Mouse (Mus musculus): ENCODE measurements around the gene Exoc8. TPM values are rescaled to one million over a fixed set of nuclear protein-coding genes. Genes with fewer than 3 reads are reported as not detected.

Gene Exoc8
- polyA plus RNA-seq, 1 experiment: 6.5 TPM

- no peak for DNase-seq (ENCODE audit: low read depth in 1 of 2, low spot score in 2 of 2)
- Histone ChIP-seq H3K4me3 (ENCODE audit: extremely low read depth, insufficient read depth, insufficient read length) (no peak overlapping the region), H3K27me3 (ENCODE audit: control insufficient read depth, insufficient read depth, low read length) (no peaks in the 10 kb centered on the region), H3K27ac (ENCODE audit: insufficient read depth, low read length) (no peak overlapping the region), H3K4me1 (ENCODE audit: control insufficient read depth, insufficient read depth, insufficient read length) (peaks cover 24% of the 10 kb centered on the region; the same call in 1 of the 2 replicates), H3K36me3 (ENCODE audit: control insufficient read depth, insufficient read depth, low read length) (no peaks in the 10 kb centered on the region)
- 41% methylated on average over 11 of the region's 11 CpGs for WGBS
- TF ChIP-seq CTCF (IDR thresholded peaks at IDR 0.05; ENCODE audit: extremely low read depth, insufficient read depth, insufficient read length, insufficient replicate concordance) (no peak), POLR2A (IDR thresholded peaks at IDR 0.05; ENCODE audit: low read depth, low read length) (no peak)
Observed at GRCm38 (mm10) chr8:124922490-124923089, 25.1 kb upstream of the Exoc8 start.

- TF ChIP-seq POLR2A (IDR thresholded peaks at IDR 0.05; ENCODE audit: low read depth, low read length) (no peak), CTCF (IDR thresholded peaks at IDR 0.05; ENCODE audit: extremely low read depth, insufficient read depth, insufficient read length, insufficient replicate concordance) (no peak)
- DNase-seq (ENCODE audit: low read depth in 1 of 2, low spot score in 2 of 2): no peak
- Histone ChIP-seq H3K36me3 (ENCODE audit: control insufficient read depth, insufficient read depth, low read length) (no peaks in the 10 kb centered on the region), H3K27ac (ENCODE audit: insufficient read depth, low read length) (no peak overlapping the region), H3K27me3 (ENCODE audit: control insufficient read depth, insufficient read depth, low read length) (no peaks in the 10 kb centered on the region), H3K4me1 (ENCODE audit: control insufficient read depth, insufficient read depth, insufficient read length) (peaks cover 21% of the 10 kb centered on the region; the same call in 1 of the 2 replicates), H3K4me3 (ENCODE audit: extremely low read depth, insufficient read depth, insufficient read length) (no peak overlapping the region)
- WGBS: 29% methylated on average over 18 of the region's 18 CpGs
Observed at GRCm38 (mm10) chr8:124921369-124922279, 24.1 kb upstream of the Exoc8 start.

GRCm38 (mm10) chr8:124917741-124918484 is 20.4 kb upstream of the Exoc8 start:
- 88% methylated on average over 18 of the region's 18 CpGs for WGBS

GRCm38 (mm10) chr8:124914061-124914460 is 16.6 kb upstream of the Exoc8 start:
- Histone ChIP-seq H3K27me3 (ENCODE audit: control insufficient read depth, insufficient read depth, low read length) (no peaks in the 10 kb centered on the region), H3K4me1 (ENCODE audit: control insufficient read depth, insufficient read depth, insufficient read length) (no peaks in the 10 kb centered on the region), H3K36me3 (ENCODE audit: control insufficient read depth, insufficient read depth, low read length) (peaks cover 16% of the 10 kb centered on the region), H3K27ac (ENCODE audit: insufficient read depth, low read length) (no peak overlapping the region), H3K4me3 (ENCODE audit: extremely low read depth, insufficient read depth, insufficient read length) (no peak overlapping the region)
- TF ChIP-seq CTCF (IDR thresholded peaks at IDR 0.05; ENCODE audit: extremely low read depth, insufficient read depth, insufficient read length, insufficient replicate concordance) (no peak), POLR2A (IDR thresholded peaks at IDR 0.05; ENCODE audit: low read depth, low read length) (no peak)
- 96% methylated on average over 5 of the region's 5 CpGs for WGBS
- no peak for DNase-seq (ENCODE audit: low read depth in 1 of 2, low spot score in 2 of 2)

More at GRCm38 (mm10) chr8:124917741-124918484, 20.4 kb upstream of the Exoc8 start:
- no peak for DNase-seq (ENCODE audit: low read depth in 1 of 2, low spot score in 2 of 2)
- no peak for TF ChIP-seq CTCF (IDR thresholded peaks at IDR 0.05; ENCODE audit: extremely low read depth, insufficient read depth, insufficient read length, insufficient replicate concordance)
- TF ChIP-seq POLR2A (IDR thresholded peaks at IDR 0.05; ENCODE audit: low read depth, low read length): no peak
- H3K27me3 ChIP-seq (ENCODE audit: control insufficient read depth, insufficient read depth, low read length): no peaks in the 10 kb centered on the region
- no peak overlapping the region for H3K27ac ChIP-seq (ENCODE audit: insufficient read depth, low read length)
- H3K4me3 ChIP-seq (ENCODE audit: extremely low read depth, insufficient read depth, insufficient read length): no peak overlapping the region
- H3K36me3 ChIP-seq (ENCODE audit: control insufficient read depth, insufficient read depth, low read length): peaks cover 7% of the 10 kb centered on the region
- peaks cover 9% of the 10 kb centered on the region; the same call in 1 of the 2 replicates for H3K4me1 ChIP-seq (ENCODE audit: control insufficient read depth, insufficient read depth, insufficient read length)

- no peaks in the 10 kb centered on the region for H3K27me3 ChIP-seq (ENCODE audit: control insufficient read depth, insufficient read depth, low read length)
- H3K36me3 ChIP-seq (ENCODE audit: control insufficient read depth, insufficient read depth, low read length): peaks cover 21% of the 10 kb centered on the region
- H3K4me1 ChIP-seq (ENCODE audit: control insufficient read depth, insufficient read depth, insufficient read length): no peaks in the 10 kb centered on the region
- no peak overlapping the region for H3K4me3 ChIP-seq (ENCODE audit: extremely low read depth, insufficient read depth, insufficient read length)
- no peak for TF ChIP-seq POLR2A (IDR thresholded peaks at IDR 0.05; ENCODE audit: low read depth, low read length)
- TF ChIP-seq CTCF (IDR thresholded peaks at IDR 0.05; ENCODE audit: extremely low read depth, insufficient read depth, insufficient read length, insufficient replicate concordance): no peak
- H3K27ac ChIP-seq (ENCODE audit: insufficient read depth, low read length): no peak overlapping the region
- 79% methylated on average over 17 of the region's 17 CpGs for WGBS
- DNase-seq (ENCODE audit: low read depth in 1 of 2, low spot score in 2 of 2): no peak
Observed at GRCm38 (mm10) chr8:124911938-124912872, 14.7 kb upstream of the Exoc8 start.

- H3K36me3 ChIP-seq (ENCODE audit: control insufficient read depth, insufficient read depth, low read length): peaks cover 27% of the 10 kb centered on the region
- no peak overlapping the region for H3K4me3 ChIP-seq (ENCODE audit: extremely low read depth, insufficient read depth, insufficient read length)
- no peaks in the 10 kb centered on the region for H3K27me3 ChIP-seq (ENCODE audit: control insufficient read depth, insufficient read depth, low read length)
- no peak for TF ChIP-seq CTCF (IDR thresholded peaks at IDR 0.05; ENCODE audit: extremely low read depth, insufficient read depth, insufficient read length, insufficient replicate concordance)
- TF ChIP-seq POLR2A (IDR thresholded peaks at IDR 0.05; ENCODE audit: low read depth, low read length): no peak
- H3K4me1 ChIP-seq (ENCODE audit: control insufficient read depth, insufficient read depth, insufficient read length): no peaks in the 10 kb centered on the region
- WGBS: 91% methylated on average over 10 of the region's 10 CpGs
- no peak overlapping the region for H3K27ac ChIP-seq (ENCODE audit: insufficient read depth, low read length)
- DNase-seq (ENCODE audit: low read depth in 1 of 2, low spot score in 2 of 2): no peak
Observed at GRCm38 (mm10) chr8:124910349-124910748, 12.8 kb upstream of the Exoc8 start.

Measured in spleen, adult 2 months (tissue).